Mouse (Mus musculus) embryonic fibroblast, embryonic 13.5 days (primary cell): Measurements from ENCODE around the gene Cacna1i. TPM values are rescaled to one million over a fixed set of nuclear protein-coding genes. Genes with fewer than 3 reads are reported as not detected.
A peak's percentile ranks its signal among the peaks of the same experiment; 100 is the strongest.

Experiments
- H3K27ac ChIP-seq: 2 replicates; pipeline ENCODE4 v1.5.1; 2012; ENCODE audit warnings: low read length, control low read depth, inconsistent platforms; ENCODE audit not compliant: insufficient read depth
- H3K4me1 ChIP-seq: 2 replicates; pipeline ENCODE4 v1.6.1; 2011; ENCODE audit warnings: low read length; ENCODE audit not compliant: control insufficient read depth, insufficient read depth
- H3K4me3 ChIP-seq: 2 replicates; pipeline ENCODE4 v1.5.1; 2011; ENCODE audit warnings: mild to moderate bottlenecking, control low read depth, low read length; ENCODE audit not compliant: insufficient read depth
- CTCF ChIP-seq: IDR thresholded peaks from 2 replicates; pipeline ENCODE4 v1.5.1; 2011; ENCODE audit warnings: mild to moderate bottlenecking, control low read depth, low read length, moderate library complexity, borderline replicate concordance; ENCODE audit not compliant: insufficient read depth
- POLR2A ChIP-seq: IDR thresholded peaks from 2 replicates; pipeline ENCODE4 v1.6.1; 2011; ENCODE audit warnings: low read depth, mild to moderate bottlenecking, control low read depth, low read length, moderate library complexity
- polyA plus RNA-seq: library from polyadenylated mRNA; stranded (reverse); fragments of >200 nt; gene quantifications from 2 replicates; pipeline ENCODE4 v1.2.4, GENCODE M21; 2011; ENCODE audit warnings: low read depth; ENCODE audit not compliant: missing spikeins, insufficient read length

Gene Cacna1i
- polyA plus RNA-seq, 1 experiment, result 0.86 TPM

DNA sequence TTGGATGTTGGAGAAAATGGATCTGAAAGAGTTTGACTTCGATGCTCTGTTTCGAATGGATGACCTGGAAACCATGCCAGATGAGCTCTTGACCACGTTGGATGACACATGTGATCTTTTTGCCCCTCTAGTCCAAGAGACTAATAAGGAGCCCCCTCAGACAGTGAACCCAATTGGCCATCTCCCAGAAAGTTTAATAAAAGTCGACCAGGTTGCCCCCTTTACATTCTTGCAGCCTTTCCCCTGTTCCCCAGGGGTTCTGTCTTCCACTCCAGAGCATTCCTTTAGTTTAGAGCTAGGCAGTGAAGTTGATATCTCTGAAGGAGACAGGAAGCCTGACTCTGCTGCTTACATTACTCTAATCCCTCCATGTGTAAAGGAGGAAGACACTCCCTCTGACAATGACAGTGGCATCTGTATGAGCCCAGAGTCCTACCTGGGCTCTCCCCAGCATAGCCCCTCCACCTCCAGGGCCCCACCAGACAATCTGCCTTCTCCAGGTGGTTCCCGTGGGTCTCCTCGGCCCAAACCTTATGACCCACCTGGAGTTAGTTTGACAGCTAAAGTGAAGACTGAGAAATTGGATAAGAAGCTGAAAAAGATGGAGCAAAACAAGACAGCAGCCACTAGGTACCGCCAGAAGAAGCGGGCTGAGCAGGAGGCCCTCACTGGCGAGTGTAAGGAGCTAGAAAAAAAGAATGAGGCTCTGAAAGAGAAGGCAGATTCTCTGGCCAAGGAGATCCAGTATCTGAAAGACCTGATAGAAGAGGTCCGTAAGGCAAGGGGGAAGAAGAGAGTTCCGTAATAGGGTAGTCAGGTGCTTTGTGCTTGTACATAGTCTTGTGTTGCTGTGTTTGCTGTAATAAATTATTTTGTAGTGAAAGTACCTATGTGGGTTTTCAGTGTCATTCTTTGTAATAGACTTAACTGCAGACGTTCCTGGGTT lies 30.1 kb upstream of the Cacna1i start:
- Histone ChIP-seq H3K4me3 (peak overlapping the region; percentile 90), H3K27ac (peak overlapping the region; percentile 98), H3K4me1 (peaks cover 7% of the 10 kb centered on the region; the same call in 1 of the 2 replicates)
- TF ChIP-seq POLR2A (peak; percentile 32), CTCF (no peak)

DNA sequence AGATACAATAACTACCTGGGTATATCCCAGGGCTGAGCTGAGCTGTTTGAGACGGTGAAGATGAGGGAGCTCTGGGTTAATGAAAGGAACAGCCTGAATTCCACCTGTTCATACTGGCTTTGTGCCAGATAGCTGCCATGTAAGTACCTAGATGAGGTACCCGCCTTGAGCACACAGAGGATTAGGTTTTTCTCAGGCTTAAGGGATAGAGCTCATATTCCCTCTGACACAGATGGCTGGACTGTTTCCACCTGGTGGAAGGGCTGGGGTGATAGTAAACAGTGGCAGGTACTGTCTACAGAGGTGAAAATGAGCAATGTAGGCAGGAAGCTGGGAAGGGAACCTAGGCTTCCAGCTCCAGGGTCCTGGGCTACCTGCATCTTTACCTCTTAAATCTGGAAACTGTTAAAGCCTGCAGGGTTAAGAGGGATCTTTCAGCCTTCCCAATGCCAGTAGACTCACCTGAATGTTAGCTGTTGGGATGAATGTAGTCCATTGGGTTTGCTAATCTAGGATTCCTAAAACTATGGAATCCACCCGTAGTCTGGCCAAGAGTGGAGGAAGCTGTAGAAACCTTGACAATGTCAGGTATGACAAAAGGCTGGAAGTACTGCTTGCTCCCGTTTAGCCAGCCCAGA lies 29.3 kb upstream of the Cacna1i start:
- TF ChIP-seq POLR2A (peak; percentile 64), CTCF (no peak)
- Histone ChIP-seq H3K27ac (peak overlapping the region; percentile 98), H3K4me3 (peak overlapping the region; percentile 90; the same call in 1 of the 2 replicates), H3K4me1 (peaks cover 7% of the 10 kb centered on the region; the same call in 1 of the 2 replicates)

GRCm38 (mm10) chr15:80258240-80259170 lies 28.5 kb upstream of the Cacna1i start:
- Histone ChIP-seq H3K4me3 (no peak overlapping the region), H3K4me1 (peaks cover 6% of the 10 kb centered on the region; the same call in 1 of the 2 replicates), H3K27ac (peak overlapping the region; percentile 98)
- peak; percentile 64 for TF ChIP-seq POLR2A
- no peak for TF ChIP-seq CTCF

DNA sequence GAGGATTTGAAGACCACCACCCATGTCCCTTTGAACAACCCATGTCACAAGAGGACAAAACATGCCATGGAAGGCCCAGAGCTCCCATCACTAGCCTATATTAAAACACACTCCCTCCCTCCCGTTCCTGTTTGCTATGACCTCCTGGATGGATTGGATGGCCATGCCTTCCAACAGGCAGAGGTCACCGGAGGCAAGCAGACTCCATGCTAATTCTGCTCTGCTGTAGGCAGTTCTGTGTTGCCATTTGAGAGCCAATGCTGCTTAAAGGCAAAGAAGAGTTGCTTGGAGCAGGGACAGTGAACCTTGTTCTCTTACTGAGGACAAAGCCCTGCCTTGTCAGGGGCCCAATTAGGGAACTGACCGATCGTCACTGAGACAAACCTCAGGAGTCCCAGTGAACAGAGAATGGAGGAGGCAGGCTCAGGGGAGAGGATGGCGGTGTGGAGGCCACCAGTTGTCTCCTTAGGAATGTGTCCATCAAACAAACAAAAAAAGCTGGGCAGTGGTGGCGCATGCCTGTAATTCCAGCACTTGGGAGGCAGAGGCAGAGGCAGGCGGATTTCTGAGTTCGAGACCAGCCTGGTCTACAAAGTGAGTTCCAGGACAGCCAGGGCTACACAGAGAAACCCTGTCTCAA lies 27.5 kb upstream of the Cacna1i start:
- TF ChIP-seq CTCF (no peak), POLR2A (no peak; the same call in 1 of the 2 replicates)
- Histone ChIP-seq H3K4me1 (peaks cover 3% of the 10 kb centered on the region; the same call in 1 of the 2 replicates), H3K27ac (no peak overlapping the region), H3K4me3 (no peak overlapping the region)

GRCm38 (mm10) chr15:80260677-80261076 lies 26.4 kb upstream of the Cacna1i start:
- Histone ChIP-seq H3K4me3 (no peak overlapping the region), H3K27ac (no peak overlapping the region), H3K4me1 (peaks cover 3% of the 10 kb centered on the region; the same call in 1 of the 2 replicates)
- TF ChIP-seq POLR2A (no peak), CTCF (peak; percentile 99)

GRCm38 (mm10) chr15:80261100-80261499 lies 25.9 kb upstream of the Cacna1i start:
- TF ChIP-seq POLR2A, result no peak
- no peak for TF ChIP-seq CTCF
- Histone ChIP-seq H3K4me1 (peaks cover 3% of the 10 kb centered on the region; the same call in 1 of the 2 replicates), H3K4me3 (no peak overlapping the region), H3K27ac (no peak overlapping the region)

- TF ChIP-seq CTCF (no peak), POLR2A (peak; percentile 85)
- Histone ChIP-seq H3K4me3 (peak within 1 kb of the TSS; percentile 78), H3K4me1 (no peaks in the 10 kb centered on the region; the same call in 1 of the 2 replicates), H3K27ac (no peak within 1 kb of the TSS)
These were observed 23.1 kb upstream of the Cacna1i start, which contains the start of gene Rps19bp1 for GRCm38 (mm10) chr15:80263610-80264575. Rps19bp1 (minus strand) TSS chr15:80264315.

DNA sequence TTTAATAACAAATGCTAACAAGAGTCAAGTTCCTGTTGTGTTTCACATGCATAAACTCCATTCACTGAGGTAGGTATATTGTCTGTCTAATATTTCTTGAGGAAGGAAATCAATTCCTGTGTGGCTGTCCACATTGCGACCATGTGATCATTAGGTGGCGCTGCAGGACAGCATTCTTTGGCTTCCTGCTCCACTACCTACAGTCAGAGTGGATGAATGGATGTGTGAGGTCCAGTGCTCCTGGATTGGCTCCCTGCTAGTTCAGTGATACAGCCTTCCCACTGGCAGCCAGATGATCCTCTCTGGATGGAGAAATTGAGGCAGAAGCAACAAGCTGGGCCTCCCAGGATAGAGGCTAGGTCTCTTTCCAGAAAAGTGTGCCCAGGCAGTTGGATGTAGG lies 20.8 kb upstream of the Cacna1i start:
- Histone ChIP-seq H3K4me3 (no peak overlapping the region), H3K4me1 (no peaks in the 10 kb centered on the region; the same call in 1 of the 2 replicates), H3K27ac (no peak overlapping the region)
- peak; percentile 85 for TF ChIP-seq CTCF
- no peak for TF ChIP-seq POLR2A
